8 mouse cellular contexts compared by ENCODE assay signal in genomic region chr9:21196521-21197433, GRCm38 (mm10). TPM values are rescaled to one million over a fixed set of nuclear protein-coding genes. Genes with fewer than 3 reads are reported as not detected.
A peak's percentile ranks its signal among the peaks of the same experiment; 100 is the strongest.
DNase-seq lines count a peak whose midpoint lies in the region; ATAC-seq lines count a peak whose summit lies in the region.

No protein-coding gene starts in this region.

- peaks cover 4% of the 10 kb centered on the region; the same call in 1 of the 2 replicates for H3K4me1 ChIP-seq in lung, embryonic 16.5 days (replicated peaks; ENCODE audit: control insufficient read depth, insufficient read depth, low read length)
- H3K4me1 ChIP-seq in embryonic facial prominence, embryonic 15.5 days: peaks cover 20% of the 10 kb centered on the region
- H3K4me1 ChIP-seq in neural tube, embryonic 15.5 days: peaks cover 34% of the 10 kb centered on the region

- no peak for DNase-seq in lung, postnatal 25 days (ENCODE audit: low spot score)
- peak; percentile 67 to 78 for DNase-seq in layer of hippocampus, postnatal 14 days (ENCODE audit: low spot score in 2 of 2)
- DNase-seq in gastrocnemius, postnatal 4 days (ENCODE audit: low spot score in 2 of 2): no peak
- DNase-seq in testis, postnatal 14 days (ENCODE audit: low spot score): no peak

- peak overlapping the region; percentile 50 for H3K9ac ChIP-seq in lung, embryonic 16.5 days (ENCODE audit: low read length)
- no peak overlapping the region for H3K9ac ChIP-seq in embryonic facial prominence, embryonic 15.5 days
- H3K9ac ChIP-seq in neural tube, embryonic 15.5 days (replicated peaks): peak overlapping the region; percentile 89

- H3K4me3 ChIP-seq in lung, embryonic 16.5 days (ENCODE audit: low read length): peak overlapping the region; percentile 35
- H3K4me3 ChIP-seq in embryonic facial prominence, embryonic 15.5 days (replicated peaks): peak overlapping the region; percentile 29
- H3K4me3 ChIP-seq in neural tube, embryonic 15.5 days (replicated peaks): peak overlapping the region; percentile 74

- H3K36me3 ChIP-seq in lung, embryonic 16.5 days (ENCODE audit: control insufficient read depth, insufficient read depth, low read length): peaks cover 2% of the 10 kb centered on the region; the same call in 1 of the 2 replicates
- no peaks in the 10 kb centered on the region for H3K36me3 ChIP-seq in embryonic facial prominence, embryonic 15.5 days
- H3K36me3 ChIP-seq in neural tube, embryonic 15.5 days: peaks cover 12% of the 10 kb centered on the region

- H3K4me2 ChIP-seq in lung, embryonic 16.5 days (ENCODE audit: low read depth, low read length): peak overlapping the region; percentile 38
- H3K4me2 ChIP-seq in embryonic facial prominence, embryonic 15.5 days (replicated peaks): peak overlapping the region; percentile 44
- H3K4me2 ChIP-seq in neural tube, embryonic 15.5 days: peak overlapping the region; percentile 84

- H3K27me3 ChIP-seq in lung, embryonic 16.5 days (ENCODE audit: control insufficient read depth, insufficient read depth, low read depth, low read length): no peaks in the 10 kb centered on the region
- H3K27me3 ChIP-seq in embryonic facial prominence, embryonic 15.5 days: no peaks in the 10 kb centered on the region
- no peaks in the 10 kb centered on the region for H3K27me3 ChIP-seq in neural tube, embryonic 15.5 days (replicated peaks)

- no peaks in the 10 kb centered on the region for H3K9me3 ChIP-seq in lung, embryonic 16.5 days (ENCODE audit: control insufficient read depth, low read length)
- H3K9me3 ChIP-seq in embryonic facial prominence, embryonic 15.5 days (replicated peaks): no peaks in the 10 kb centered on the region
- no peaks in the 10 kb centered on the region for H3K9me3 ChIP-seq in neural tube, embryonic 15.5 days (replicated peaks)

- no peak overlapping the region for H3K27ac ChIP-seq in lung, embryonic 16.5 days (ENCODE audit: low read length)
- no peak overlapping the region for H3K27ac ChIP-seq in embryonic facial prominence, embryonic 15.5 days (replicated peaks)
- H3K27ac ChIP-seq in neural tube, embryonic 15.5 days (replicated peaks): peak overlapping the region; percentile 79

- WGBS in lung, embryonic 16.5 days: 28% methylated on average over 19 of the region's 19 CpGs
- 34% methylated on average over 19 of the region's 19 CpGs for WGBS in embryonic facial prominence, embryonic 15.5 days
- 24% methylated on average over 19 of the region's 19 CpGs for WGBS in neural tube, embryonic 15.5 days

- ATAC-seq in lung, embryonic 16.5 days (ENCODE audit: low read depth): peak; percentile 64
- ATAC-seq in embryonic facial prominence, embryonic 15.5 days (ENCODE audit: insufficient number of reproducible peaks, low FRiP score, low TSS enrichment, low read depth): no peak
- ATAC-seq in neural tube, embryonic 15.5 days (ENCODE audit: low FRiP score): peak; percentile 85
- no peak for ATAC-seq in megakaryocyte progenitor cell, adult 5-6 weeks (replicated peaks; ENCODE audit: poor library complexity)

RNA-seq across cellular contexts. Expression of gene Pde4a, which starts 31.3 kb away (rescaled TPM):
- polyA plus RNA-seq in lung, embryonic 16.5 days (2015; fragmentation: Nextera tagmentation; extraction: Ambion mirVana): 9.7 and 11.0 TPM in 2 replicates
- 7.5 and 9.4 TPM in 2 replicates for polyA plus RNA-seq in embryonic facial prominence, embryonic 15.5 days (2015; fragmentation: Nextera tagmentation; extraction: Ambion mirVana)
- 10 to 100 TPM; 63.8 to 69.9 TPM for total RNA-seq in layer of hippocampus, postnatal 14 days (2021)
- 37.4 and 42.1 TPM in 2 replicates for polyA plus RNA-seq in neural tube, embryonic 15.5 days (2015; fragmentation: Nextera tagmentation; extraction: Ambion mirVana)
- 10 to 100 TPM; 11.6 to 13.8 TPM for total RNA-seq in gastrocnemius, postnatal 4 days (2021)
- 11.8 and 15.2 TPM in 2 replicates for total RNA-seq in megakaryocyte progenitor cell, adult 5-6 weeks (2015)
- total RNA-seq in megakaryocyte progenitor cell, adult 5-6 weeks (2017): 4.0 and 5.0 TPM in 2 replicates

RNA-seq across cellular contexts. Expression of gene Keap1, which starts 42.4 kb away (rescaled TPM):
- 60.4 and 61.3 TPM in 2 replicates for polyA plus RNA-seq in lung, embryonic 16.5 days (2015; fragmentation: Nextera tagmentation; extraction: Ambion mirVana)
- polyA plus RNA-seq in embryonic facial prominence, embryonic 15.5 days (2015; fragmentation: Nextera tagmentation; extraction: Ambion mirVana): 73.2 and 76.4 TPM in 2 replicates
- total RNA-seq in layer of hippocampus, postnatal 14 days (2021): 10 to 100 TPM; 52.5 to 55.7 TPM
- polyA plus RNA-seq in neural tube, embryonic 15.5 days (2015; fragmentation: Nextera tagmentation; extraction: Ambion mirVana): 70.1 and 72.0 TPM in 2 replicates
- 10 to 100 TPM; 52.2 to 55.0 TPM for total RNA-seq in gastrocnemius, postnatal 4 days (2021)
- total RNA-seq in megakaryocyte progenitor cell, adult 5-6 weeks (2015): 17.2 and 18.3 TPM in 2 replicates
- total RNA-seq in megakaryocyte progenitor cell, adult 5-6 weeks (2017): 35.3 and 38.4 TPM in 2 replicates

RNA-seq across cellular contexts. Expression of gene Cdc37, which starts 47.0 kb away (rescaled TPM):
- 265 and 301 TPM in 2 replicates for polyA plus RNA-seq in lung, embryonic 16.5 days (2015; fragmentation: Nextera tagmentation; extraction: Ambion mirVana)
- 296 and 300 TPM in 2 replicates for polyA plus RNA-seq in embryonic facial prominence, embryonic 15.5 days (2015; fragmentation: Nextera tagmentation; extraction: Ambion mirVana)
- total RNA-seq in layer of hippocampus, postnatal 14 days (2021): 100 to 1,000 TPM; 129 to 136 TPM
- 199 and 230 TPM in 2 replicates for polyA plus RNA-seq in neural tube, embryonic 15.5 days (2015; fragmentation: Nextera tagmentation; extraction: Ambion mirVana)
- 100 to 1,000 TPM; 160 to 163 TPM for total RNA-seq in gastrocnemius, postnatal 4 days (2021)
- total RNA-seq in megakaryocyte progenitor cell, adult 5-6 weeks (2015): 69.7 and 72.1 TPM in 2 replicates
- total RNA-seq in megakaryocyte progenitor cell, adult 5-6 weeks (2017): 283 and 351 TPM in 2 replicates

RNA-seq across cellular contexts. Expression of gene S1pr5, which starts 51.5 kb away (rescaled TPM):
- polyA plus RNA-seq in lung, embryonic 16.5 days (2015; fragmentation: Nextera tagmentation; extraction: Ambion mirVana): 0.11 and 0.21 TPM in 2 replicates
- polyA plus RNA-seq in embryonic facial prominence, embryonic 15.5 days (2015; fragmentation: Nextera tagmentation; extraction: Ambion mirVana): 4.5 and 5.0 TPM in 2 replicates
- 1 to 10 TPM; 8.8 to 9.7 TPM for total RNA-seq in layer of hippocampus, postnatal 14 days (2021)
- polyA plus RNA-seq in neural tube, embryonic 15.5 days (2015; fragmentation: Nextera tagmentation; extraction: Ambion mirVana): 5.8 and 6.7 TPM in 2 replicates
- total RNA-seq in gastrocnemius, postnatal 4 days (2021): under 1 TPM; 0.26 to 0.32 TPM
- 0.10 TPM in 1 of 2 replicates, not detected in the other for total RNA-seq in megakaryocyte progenitor cell, adult 5-6 weeks (2015)
- total RNA-seq in megakaryocyte progenitor cell, adult 5-6 weeks (2017): 0.29 TPM in 1 of 2 replicates, not detected in the other

Comparison
In these comparisons a context has a peak if more than half of its experiments do, and no peak if none do; other contexts are left out.
1. ATAC-seq: peak in lung, embryonic 16.5 days (single experiment) and neural tube, embryonic 15.5 days (single experiment); none in embryonic facial prominence, embryonic 15.5 days (single experiment) and megakaryocyte progenitor cell, adult 5-6 weeks (single experiment).
2. DNase-seq: peak in layer of hippocampus, postnatal 14 days (2 of 2); none in lung, postnatal 25 days (single experiment), gastrocnemius, postnatal 4 days (0 of 2) and testis, postnatal 14 days (single experiment).
3. Peak in every context shown above with its lines, with median percentiles within 50 percentile points of each other: H3K4me2 ChIP-seq and H3K4me3 ChIP-seq.